Mouse (Mus musculus): ENCODE data around the gene Tmem219. TPM values are rescaled to one million over a fixed set of nuclear protein-coding genes. Genes with fewer than 3 reads are reported as not detected.

The Tmem219 gene
- polyA plus RNA-seq, 1 experiment, result 41.9 TPM

- peaks cover 10% of the 10 kb centered on the region for H3K4me1 ChIP-seq (ENCODE audit: control insufficient read depth, insufficient read depth, insufficient read length, low read length)
- H3K4me3 ChIP-seq (ENCODE audit: insufficient read depth, low read depth, low read length), result peak overlapping the region; percentile 75
- peak overlapping the region; percentile 88 for H3K27ac ChIP-seq (replicated peaks; ENCODE audit: low read depth, low read length)
Observed at GRCm38 (mm10) chr7:126897390-126898101, 25.2 kb downstream of the Tmem219 start.

GRCm38 (mm10) chr7:126896912-126897311 is 25.8 kb downstream of the Tmem219 start:
- peak overlapping the region; percentile 88 for H3K27ac ChIP-seq (replicated peaks; ENCODE audit: low read depth, low read length)
- peak overlapping the region; percentile 75 for H3K4me3 ChIP-seq (ENCODE audit: insufficient read depth, low read depth, low read length)
- peaks cover 10% of the 10 kb centered on the region for H3K4me1 ChIP-seq (ENCODE audit: control insufficient read depth, insufficient read depth, insufficient read length, low read length)

DNA sequence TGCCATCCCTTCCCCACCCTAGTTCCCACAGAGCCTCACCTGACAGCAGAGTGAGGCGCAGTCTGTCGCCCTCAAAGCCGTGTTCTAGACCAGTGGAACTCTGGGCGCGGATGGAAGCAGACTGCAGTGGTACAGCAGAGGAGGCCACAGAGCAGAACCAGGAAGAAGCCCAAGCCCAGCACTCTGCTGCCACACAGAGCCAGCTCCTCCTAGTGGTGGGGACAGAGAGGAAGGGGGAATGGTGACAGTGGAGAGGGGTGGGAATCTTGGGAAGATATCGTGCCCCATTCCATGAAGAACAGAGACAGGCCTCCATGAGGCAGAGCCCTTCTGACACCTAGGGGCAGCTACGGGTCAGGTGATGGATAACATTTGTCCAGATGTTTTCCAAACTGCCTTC is 33.9 kb downstream of the Tmem219 start:
- Histone ChIP-seq H3K4me3 (ENCODE audit: insufficient read depth, low read depth, low read length) (peak overlapping the region; percentile 40; the same call in 1 of the 2 replicates), H3K4me1 (ENCODE audit: control insufficient read depth, insufficient read depth, insufficient read length, low read length) (0 out of 2 replicates have a peak, but pooled peaks cover 2% of the 10 kb centered on the region), H3K27ac (replicated peaks; ENCODE audit: low read depth, low read length) (peak overlapping the region; percentile 74)

DNA sequence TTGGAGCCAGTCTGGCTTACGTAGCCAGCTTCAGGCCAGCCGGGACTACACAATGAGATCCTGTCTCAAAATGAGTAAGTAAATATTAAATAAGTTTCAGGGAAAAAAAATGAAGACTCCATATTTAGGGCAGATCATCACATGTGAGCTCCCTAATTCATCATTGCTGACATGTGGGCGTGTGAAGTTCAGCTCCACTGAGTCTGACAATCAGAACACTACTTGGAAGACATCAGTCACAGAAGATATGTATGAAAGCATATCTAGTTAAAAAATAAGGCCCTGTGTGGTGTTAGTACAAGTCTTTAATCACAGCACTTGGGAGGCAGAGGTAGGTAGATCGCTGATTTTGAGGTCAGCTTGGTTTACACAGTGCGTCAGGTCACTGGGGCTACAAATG is 35.4 kb downstream of the Tmem219 start:
- Histone ChIP-seq H3K4me1 (ENCODE audit: control insufficient read depth, insufficient read depth, insufficient read length, low read length) (peaks cover 4% of the 10 kb centered on the region; the same call in 1 of the 2 replicates), H3K27ac (replicated peaks; ENCODE audit: low read depth, low read length) (no peak overlapping the region), H3K4me3 (ENCODE audit: insufficient read depth, low read depth, low read length) (no peak overlapping the region)

DNA sequence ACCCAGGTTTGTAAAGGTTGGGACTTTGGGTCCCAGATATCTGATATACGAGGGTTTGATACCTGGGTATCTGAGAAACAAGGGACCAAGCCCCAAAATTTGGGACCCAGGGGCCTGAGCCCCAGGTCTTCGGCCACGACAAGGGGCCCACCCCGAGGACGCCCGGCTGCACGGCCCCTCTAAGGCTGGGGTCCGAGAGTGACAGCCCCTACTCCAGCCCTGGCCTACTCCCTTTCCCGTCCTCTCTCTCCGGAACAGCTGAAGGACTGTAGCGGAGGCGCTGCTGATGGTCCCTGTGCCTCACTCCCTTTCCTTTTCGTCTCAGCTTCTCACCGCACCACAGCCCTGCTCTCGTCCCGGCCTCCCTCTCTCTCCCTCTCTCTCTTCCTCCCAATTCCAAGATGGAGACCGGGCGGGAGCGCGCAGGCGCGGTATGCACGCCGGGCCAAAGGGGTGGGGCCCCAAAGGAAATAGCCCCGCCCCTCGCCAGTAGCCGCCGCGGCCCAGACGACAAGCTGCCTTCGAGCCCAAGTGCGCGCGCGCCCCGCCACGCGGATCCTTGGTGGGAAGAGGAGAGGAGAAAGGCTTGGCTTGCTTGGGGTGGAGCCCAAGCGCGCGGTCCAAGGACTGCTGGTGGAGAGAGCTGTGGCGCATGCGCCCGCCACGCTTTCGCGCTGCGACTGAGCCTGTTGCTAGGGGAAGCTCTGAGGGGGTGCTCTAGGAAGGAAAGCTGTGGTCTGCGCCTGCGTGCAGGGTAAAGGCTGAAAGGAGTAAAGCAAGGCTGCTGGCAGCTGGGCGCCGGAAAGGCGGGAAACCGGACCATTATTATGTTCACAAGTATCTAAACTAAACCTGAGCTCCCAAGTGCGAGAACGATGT is 38.2 kb downstream of the Tmem219 start, which contains the start of gene Taok2:
TSS of gene Taok2 (minus strand) at position 418 of the 879 bp plus-strand sequence.
- Histone ChIP-seq H3K27ac (replicated peaks; ENCODE audit: low read depth, low read length) (peak within 1 kb of the TSS; percentile 94), H3K4me3 (ENCODE audit: insufficient read depth, low read depth, low read length) (peak within 1 kb of the TSS; percentile 76)

GRCm38 (mm10) chr7:126883731-126884181 is 39.0 kb downstream of the Tmem219 start:
- Histone ChIP-seq H3K4me3 (ENCODE audit: insufficient read depth, low read depth, low read length) (peak overlapping the region; percentile 76), H3K4me1 (ENCODE audit: control insufficient read depth, insufficient read depth, insufficient read length, low read length) (peaks cover 6% of the 10 kb centered on the region; the same call in 1 of the 2 replicates), H3K27ac (replicated peaks; ENCODE audit: low read depth, low read length) (peak overlapping the region; percentile 94)

More for the DNA sequence above, 38.2 kb downstream of the Tmem219 start, which contains the start of gene Taok2:
- peaks cover 7% of the 10 kb centered on the region; the same call in 1 of the 2 replicates for H3K4me1 ChIP-seq (ENCODE audit: control insufficient read depth, insufficient read depth, insufficient read length, low read length)

DNA sequence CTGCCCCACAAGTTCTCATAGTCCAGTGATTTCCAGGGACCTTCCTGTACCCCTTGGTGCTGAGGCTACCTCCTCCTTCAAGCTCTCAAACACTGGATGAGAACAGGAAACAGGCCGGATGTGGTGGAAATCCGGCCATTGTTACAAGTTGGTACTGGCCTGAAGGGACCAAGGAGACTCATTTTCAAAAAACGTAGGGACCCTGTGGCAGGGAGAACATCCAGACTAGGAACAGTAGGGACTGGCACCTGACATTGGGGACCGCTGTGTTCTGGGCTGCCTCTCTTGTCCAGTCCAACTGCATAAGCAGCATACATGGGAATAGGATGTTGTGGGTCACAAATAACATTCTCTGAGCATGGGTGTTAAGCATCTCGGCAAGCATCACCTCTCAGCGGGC is 41.7 kb downstream of the Tmem219 start:
- peak overlapping the region; percentile 76 for H3K4me3 ChIP-seq (ENCODE audit: insufficient read depth, low read depth, low read length)
- peaks cover 5% of the 10 kb centered on the region; the same call in 1 of the 2 replicates for H3K4me1 ChIP-seq (ENCODE audit: control insufficient read depth, insufficient read depth, insufficient read length, low read length)
- peak overlapping the region; percentile 94 for H3K27ac ChIP-seq (replicated peaks; ENCODE audit: low read depth, low read length)

DNA sequence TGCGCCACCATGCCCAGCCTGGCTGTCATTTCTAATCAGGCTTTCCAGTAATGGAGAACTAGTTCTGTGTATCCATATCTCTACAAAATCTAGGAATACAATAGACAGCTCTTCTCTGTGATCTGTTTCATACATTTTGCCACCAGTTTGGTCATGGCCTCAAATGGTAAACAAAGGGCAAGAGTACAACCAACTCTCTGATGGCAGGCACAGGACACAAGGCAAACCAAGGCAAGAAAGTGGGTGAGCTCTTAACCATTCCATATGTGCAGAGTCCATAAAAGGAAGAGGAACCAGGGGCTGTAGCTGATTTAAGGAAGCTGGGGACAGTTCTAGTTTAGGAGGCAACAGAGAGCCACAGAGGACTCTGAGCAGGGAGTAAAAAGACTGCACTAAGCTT is 45.5 kb downstream of the Tmem219 start:
- no peak overlapping the region for H3K4me3 ChIP-seq (ENCODE audit: insufficient read depth, low read depth, low read length)
- H3K27ac ChIP-seq (replicated peaks; ENCODE audit: low read depth, low read length), result no peak overlapping the region
- H3K4me1 ChIP-seq (ENCODE audit: control insufficient read depth, insufficient read depth, insufficient read length, low read length), result peaks cover 3% of the 10 kb centered on the region; the same call in 1 of the 2 replicates

GRCm38 (mm10) chr7:126870520-126870891 is 52.2 kb downstream of the Tmem219 start:
- no peak overlapping the region for H3K4me3 ChIP-seq (ENCODE audit: insufficient read depth, low read depth, low read length)
- no peaks in the 10 kb centered on the region for H3K4me1 ChIP-seq (ENCODE audit: control insufficient read depth, insufficient read depth, insufficient read length, low read length)
- no peak overlapping the region for H3K27ac ChIP-seq (replicated peaks; ENCODE audit: low read depth, low read length)

DNA sequence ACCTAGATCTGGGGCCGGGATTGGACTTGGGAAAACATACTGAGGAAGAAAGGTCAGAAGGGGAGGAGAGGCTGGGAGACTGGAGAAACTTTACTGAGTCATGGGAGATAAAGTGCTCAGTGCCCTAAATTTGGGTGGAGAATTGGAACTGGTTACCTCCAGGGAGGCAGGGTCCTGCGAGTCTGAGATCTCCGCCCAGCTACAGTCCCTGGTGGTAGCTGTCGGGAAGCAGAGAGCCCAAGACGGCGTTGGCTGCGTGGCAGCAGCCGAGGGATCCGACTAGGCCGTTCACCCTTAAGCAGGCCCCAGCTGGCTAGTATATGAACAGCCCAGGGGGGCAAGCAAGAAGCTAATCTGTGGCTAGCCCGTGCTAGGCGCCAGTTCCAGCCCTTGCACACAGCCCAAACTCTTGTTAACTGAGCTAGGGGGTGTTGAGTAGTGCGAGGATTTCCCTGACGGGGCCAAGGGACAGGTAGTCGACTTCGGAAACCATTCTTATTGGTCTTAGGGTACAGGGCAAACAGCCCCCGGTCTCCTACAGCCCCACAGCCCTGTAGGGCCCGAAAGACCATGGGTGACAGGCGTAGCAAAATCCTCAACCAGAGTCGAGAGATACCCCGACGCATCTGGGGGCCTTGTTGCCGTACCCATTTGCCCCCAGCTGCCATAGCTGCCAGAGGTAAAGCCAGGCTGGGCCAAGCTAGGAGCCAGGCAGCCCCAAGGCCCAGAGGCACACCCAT is 52.8 kb downstream of the Tmem219 start:
- no peak overlapping the region for H3K27ac ChIP-seq (replicated peaks; ENCODE audit: low read depth, low read length)
- H3K4me1 ChIP-seq (ENCODE audit: control insufficient read depth, insufficient read depth, insufficient read length, low read length), result no peaks in the 10 kb centered on the region
- no peak overlapping the region for H3K4me3 ChIP-seq (ENCODE audit: insufficient read depth, low read depth, low read length)

- no peak overlapping the region for H3K27ac ChIP-seq (replicated peaks; ENCODE audit: low read depth, low read length)
- H3K4me3 ChIP-seq (ENCODE audit: insufficient read depth, low read depth, low read length), result no peak overlapping the region
- H3K4me1 ChIP-seq (ENCODE audit: control insufficient read depth, insufficient read depth, insufficient read length, low read length), result no peaks in the 10 kb centered on the region
Observed at GRCm38 (mm10) chr7:126868003-126868402, 54.7 kb downstream of the Tmem219 start.

DNA sequence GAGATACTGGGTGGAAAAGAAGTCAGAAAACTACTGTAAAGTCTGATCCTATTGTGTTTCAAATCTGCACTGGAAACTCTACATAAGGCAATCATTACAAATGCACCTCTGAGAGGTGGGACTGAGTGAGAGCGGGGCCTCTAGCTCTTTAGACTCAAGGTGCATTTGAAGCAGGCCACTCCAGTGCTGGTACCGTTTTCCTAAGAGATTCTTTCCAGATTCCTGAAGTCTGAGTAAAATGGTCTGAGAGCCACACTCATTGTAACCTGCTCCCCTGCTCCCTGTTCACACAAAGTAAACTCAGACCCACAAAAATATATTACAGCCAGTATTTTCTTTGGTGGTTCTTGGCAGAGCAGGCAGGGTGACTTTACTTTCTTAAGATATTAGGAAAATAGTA is 55.2 kb downstream of the Tmem219 start:
- H3K4me1 ChIP-seq (ENCODE audit: control insufficient read depth, insufficient read depth, insufficient read length, low read length), result no peaks in the 10 kb centered on the region
- no peak overlapping the region for H3K4me3 ChIP-seq (ENCODE audit: insufficient read depth, low read depth, low read length)
- H3K27ac ChIP-seq (replicated peaks; ENCODE audit: low read depth, low read length), result no peak overlapping the region

- Histone ChIP-seq H3K27ac (replicated peaks; ENCODE audit: low read depth, low read length) (no peak overlapping the region), H3K4me1 (ENCODE audit: control insufficient read depth, insufficient read depth, insufficient read length, low read length) (peaks cover 4% of the 10 kb centered on the region; the same call in 1 of the 2 replicates), H3K4me3 (ENCODE audit: insufficient read depth, low read depth, low read length) (no peak overlapping the region)
Observed at GRCm38 (mm10) chr7:126863791-126864190, 58.9 kb downstream of the Tmem219 start.

- peak within 1 kb of the TSS; percentile 75 for H3K27ac ChIP-seq (replicated peaks; ENCODE audit: low read depth, low read length)
- H3K4me1 ChIP-seq (ENCODE audit: control insufficient read depth, insufficient read depth, insufficient read length, low read length), result peaks cover 4% of the 10 kb centered on the region; the same call in 1 of the 2 replicates
- H3K4me3 ChIP-seq (ENCODE audit: insufficient read depth, low read depth, low read length), result peak within 1 kb of the TSS; percentile 96
Observed at GRCm38 (mm10) chr7:126862147-126862784, 60.5 kb downstream of the Tmem219 start, which contains the start of gene Ino80e. Gene Ino80e (minus strand): TSS chr7:126862377.

All from brown adipose tissue, adult 24 weeks (tissue).